Mouse (Mus musculus): ENCODE data around the gene Oxsm.

DNA sequence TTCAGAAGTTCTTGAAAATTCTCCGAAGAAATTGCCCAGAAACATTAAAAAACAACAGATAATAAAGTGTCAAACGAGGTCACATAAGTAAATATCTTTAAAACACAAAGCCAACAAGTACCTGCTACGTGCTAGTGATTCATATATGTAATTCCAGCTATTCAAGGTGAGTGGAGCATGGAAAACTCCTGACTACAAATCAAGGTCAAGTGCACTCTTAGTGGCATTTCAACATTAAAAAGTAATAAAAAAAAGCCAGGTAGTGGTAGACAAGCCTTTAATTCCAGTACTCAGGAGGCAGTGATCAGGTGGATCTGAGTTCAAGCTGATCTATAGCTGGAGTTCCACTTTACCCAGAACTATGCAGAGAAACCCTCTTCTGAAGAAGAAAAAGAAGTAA, 1.5 kb downstream of the Oxsm start:
- TF ChIP-seq POLR2A (IDR thresholded peaks at IDR 0.05; ENCODE audit: insufficient read depth, low read length) (no peak), CTCF (IDR thresholded peaks at IDR 0.05; ENCODE audit: low read depth, low read length) (no peak)

All from ES-Bruce4 (cell line).